Mouse (Mus musculus): ENCODE data around the gene Cyb561a3. TPM values are rescaled to one million over a fixed set of nuclear protein-coding genes. Genes with fewer than 3 reads are reported as not detected.

Gene Cyb561a3
- polyA plus RNA-seq, 1 experiment from 2014 or later: 18.8 TPM

DNA sequence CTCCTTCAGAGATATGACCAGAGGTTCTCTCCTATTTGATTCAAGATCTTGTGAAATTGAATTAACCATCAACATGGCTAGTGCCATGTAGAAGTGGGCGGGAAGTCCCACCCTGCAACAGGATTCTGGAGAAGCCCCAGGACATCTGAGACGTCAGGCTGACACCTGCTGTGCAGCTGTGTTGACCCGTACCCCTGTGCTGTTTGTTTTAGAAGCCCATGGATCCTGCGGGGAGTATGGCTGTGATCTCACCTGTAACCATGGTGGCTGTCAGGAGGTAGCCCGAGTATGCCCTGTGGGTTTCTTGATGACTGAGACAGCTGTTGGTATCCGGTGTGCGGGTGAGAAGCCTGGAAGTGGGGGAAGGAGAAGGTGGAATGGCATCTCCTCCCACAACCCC is 60.9 kb downstream of the Cyb561a3 start:
- Histone ChIP-seq H3K27me3 (peaks cover 16% of the 10 kb centered on the region; the same call in 1 of the 2 replicates), H3K9me3 (no peaks in the 10 kb centered on the region), H3K4me2 (replicated peaks) (no peak overlapping the region), H3K4me1 (replicated peaks) (peaks cover 18% of the 10 kb centered on the region), H3K36me3 (no peaks in the 10 kb centered on the region), H3K9ac (replicated peaks) (no peak overlapping the region), H3K4me3 (replicated peaks) (no peak overlapping the region), H3K27ac (no peak overlapping the region)
- ATAC-seq: no peak
- 63% methylated on average over 7 of the region's 7 CpGs for WGBS

DNA sequence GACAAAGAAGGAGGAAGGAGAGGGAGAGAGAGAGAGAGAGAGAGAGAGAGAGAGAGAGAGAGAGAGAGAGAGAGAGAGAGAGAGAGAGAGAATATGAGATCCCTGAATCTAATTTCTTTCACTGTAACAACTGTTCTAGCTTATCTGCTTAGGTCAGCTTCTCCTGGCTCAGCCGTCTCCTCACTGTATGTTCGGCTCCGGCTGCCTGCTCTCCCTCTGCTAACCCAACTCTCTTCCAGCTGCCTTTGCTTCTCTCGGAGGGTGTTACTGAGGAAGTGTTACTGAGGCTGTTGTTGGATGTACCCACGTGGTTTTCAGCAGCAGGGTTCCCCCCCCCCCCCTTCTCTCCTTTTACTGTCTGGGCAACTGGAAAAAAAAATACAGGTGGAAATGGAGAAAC is 63.1 kb downstream of the Cyb561a3 start:
- Histone ChIP-seq H3K36me3 (no peaks in the 10 kb centered on the region), H3K27ac (no peak overlapping the region), H3K4me3 (replicated peaks) (no peak overlapping the region), H3K9me3 (no peaks in the 10 kb centered on the region), H3K4me2 (replicated peaks) (no peak overlapping the region), H3K27me3 (peaks cover 9% of the 10 kb centered on the region; the same call in 1 of the 2 replicates), H3K9ac (replicated peaks) (no peak overlapping the region), H3K4me1 (replicated peaks) (peaks cover 4% of the 10 kb centered on the region)
- ATAC-seq: no peak
- 23% methylated on average over 5 of the region's 5 CpGs for WGBS

DNA sequence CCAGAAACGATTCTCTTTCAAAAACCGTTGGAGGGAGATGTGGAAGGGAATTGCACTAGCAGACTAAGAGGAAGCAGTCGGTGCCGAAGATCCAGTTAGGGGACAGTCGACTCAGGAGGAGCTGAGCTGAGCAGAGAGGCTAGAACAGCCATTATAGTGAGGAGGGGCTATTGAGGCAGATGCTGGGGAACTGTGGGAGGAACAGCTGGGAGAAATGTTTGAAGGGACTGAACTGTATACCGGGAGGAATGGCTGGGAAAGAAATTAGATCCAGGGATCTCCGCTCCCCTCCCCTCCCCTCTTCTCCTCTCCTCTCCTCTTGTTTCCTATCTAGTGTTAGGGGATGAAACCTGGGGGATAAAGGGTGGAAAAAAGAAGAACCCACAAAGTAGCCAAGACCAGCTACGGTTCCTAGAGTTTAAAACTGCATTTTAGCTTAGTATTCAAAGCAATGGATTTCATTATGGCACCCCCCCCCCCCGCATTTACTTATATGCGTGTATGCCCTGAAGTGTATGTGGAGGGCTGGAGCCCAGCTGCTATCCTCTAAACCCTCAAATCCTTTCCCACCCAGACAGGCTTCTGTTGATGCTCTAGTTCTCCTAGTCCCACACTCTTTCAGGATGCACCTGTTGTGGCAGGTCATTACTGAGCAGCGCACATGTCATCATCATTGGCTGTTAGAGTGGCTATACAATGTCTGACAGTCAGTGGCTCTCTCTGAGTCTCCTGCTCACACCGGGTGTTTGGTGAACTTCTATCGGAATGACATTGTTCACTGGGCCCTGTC is 63.8 kb downstream of the Cyb561a3 start:
- no peak for ATAC-seq
- WGBS: 57% methylated on average over 13 of the region's 13 CpGs
- Histone ChIP-seq H3K4me2 (replicated peaks) (no peak overlapping the region), H3K9me3 (no peaks in the 10 kb centered on the region), H3K4me1 (replicated peaks) (no peaks in the 10 kb centered on the region), H3K9ac (replicated peaks) (no peak overlapping the region), H3K4me3 (replicated peaks) (no peak overlapping the region), H3K27ac (no peak overlapping the region), H3K36me3 (no peaks in the 10 kb centered on the region), H3K27me3 (peaks cover 2% of the 10 kb centered on the region; the same call in 1 of the 2 replicates)

Other genes starting within 250 kb of the Cyb561a3 start
- 8.2 and 8.8 TPM in 2 replicates for gene Syt7, start 188.1 kb upstream of the Cyb561a3 start, polyA plus RNA-seq (2015; fragmentation: Nextera tagmentation; extraction: Ambion mirVana)
- 0.71 and 0.76 TPM in 2 replicates for gene Lrrc10b, start 119.7 kb upstream of the Cyb561a3 start, polyA plus RNA-seq (2015; fragmentation: Nextera tagmentation; extraction: Ambion mirVana)
- 1.0 and 1.6 TPM in 2 replicates for gene Ppp1r32, start 94.2 kb upstream of the Cyb561a3 start, polyA plus RNA-seq (2015; fragmentation: Nextera tagmentation; extraction: Ambion mirVana)
- 56.9 and 57.8 TPM in 2 replicates for gene Cpsf7, start 51.9 kb upstream of the Cyb561a3 start, polyA plus RNA-seq (2015; fragmentation: Nextera tagmentation; extraction: Ambion mirVana)
- gene Sdhaf2, start 51.0 kb upstream of the Cyb561a3 start, polyA plus RNA-seq (2015; fragmentation: Nextera tagmentation; extraction: Ambion mirVana): 63.3 and 63.5 TPM in 2 replicates
- 56.1 and 58.6 TPM in 2 replicates for gene Tmem216, start 20.9 kb upstream of the Cyb561a3 start, polyA plus RNA-seq (2015; fragmentation: Nextera tagmentation; extraction: Ambion mirVana)
- gene Tmem138, start 190 bp downstream of the Cyb561a3 start, polyA plus RNA-seq (2015; fragmentation: Nextera tagmentation; extraction: Ambion mirVana): 51.3 and 52.2 TPM in 2 replicates
- 297 and 311 TPM in 2 replicates for gene Ddb1, start 28.2 kb downstream of the Cyb561a3 start, polyA plus RNA-seq (2015; fragmentation: Nextera tagmentation; extraction: Ambion mirVana)
- gene Tkfc, start 28.5 kb downstream of the Cyb561a3 start, polyA plus RNA-seq (2015; fragmentation: Nextera tagmentation; extraction: Ambion mirVana): 23.5 and 25.9 TPM in 2 replicates
- gene Vwce, start 57.0 kb downstream of the Cyb561a3 start, polyA plus RNA-seq (2015; fragmentation: Nextera tagmentation; extraction: Ambion mirVana): 0.39 and 0.61 TPM in 2 replicates
- gene Pga5, start 100.9 kb downstream of the Cyb561a3 start, polyA plus RNA-seq (2015; fragmentation: Nextera tagmentation; extraction: Ambion mirVana): not detected in 2 replicates
- 33.1 and 35.5 TPM in 2 replicates for gene Vps37c, start 111.6 kb downstream of the Cyb561a3 start, polyA plus RNA-seq (2015; fragmentation: Nextera tagmentation; extraction: Ambion mirVana)
- 0.24 TPM in 2 replicates for gene Cd5, start 161.8 kb downstream of the Cyb561a3 start, polyA plus RNA-seq (2015; fragmentation: Nextera tagmentation; extraction: Ambion mirVana)

Data from midbrain, embryonic 13.5 days (tissue).